Mouse (Mus musculus) midbrain, embryonic 10.5 days (tissue): Measurements from ENCODE around the gene 1700001P01Rik. TPM values are rescaled to one million over a fixed set of nuclear protein-coding genes. Genes with fewer than 3 reads are reported as not detected.

ENCODE experiments used
- DNase-seq: peaks from one replicate; pipeline ENCODE4 v3.0.0-alpha.2; 2017; ENCODE audit warnings: low spot score
- H3K27ac ChIP-seq: fragments of 300-500 bp; sonication (generic); replicated peaks from 2 replicates; pipeline ENCODE4 v1.5.1; 2016; ENCODE audit warnings: mild to moderate bottlenecking
- H3K27me3 ChIP-seq: fragments of 300-500 bp; sonication (generic); 2 replicates; pipeline ENCODE4 v1.6.1; 2016; ENCODE audit warnings: low read depth, mild to moderate bottlenecking; ENCODE audit not compliant: poor library complexity, severe bottlenecking
- H3K36me3 ChIP-seq: fragments of 300-500 bp; sonication (generic); 2 replicates; pipeline ENCODE4 v1.6.1; 2016; ENCODE audit warnings: mild to moderate bottlenecking, moderate library complexity
- H3K4me1 ChIP-seq: fragments of 300-500 bp; sonication (generic); 2 replicates; pipeline ENCODE4 v1.6.1; 2016
- H3K4me3 ChIP-seq: fragments of 300-500 bp; sonication (generic); 2 replicates; pipeline ENCODE4 v1.5.1; 2016; ENCODE audit warnings: mild to moderate bottlenecking, moderate library complexity
- H3K9me3 ChIP-seq: fragments of 300-500 bp; sonication (generic); replicated peaks from 2 replicates; pipeline ENCODE4 v1.6.1; 2016; ENCODE audit warnings: mild to moderate bottlenecking
- WGBS: fragments of 180-500 bp; shearing (Covaris S2); methylation state at CpG from one replicate; pipeline ENCODE4 v1.1.7; 2016; 5-methylcytosine and 5-hydroxymethylcytosine counted together
- polyA plus RNA-seq: library from polyadenylated mRNA; unstranded; fragments of >200 nt; fragmentation: Nextera tagmentation; extraction: Ambion mirVana; gene quantifications from 2 replicates; pipeline ENCODE4 v1.2.1, GENCODE M21; 2016

Gene 1700001P01Rik
- polyA plus RNA-seq: 0.20 and 0.46 TPM in 2 replicates

GRCm38 (mm10) chr11:97775808-97776496 is at the start of gene 1700001P01Rik:
Gene 1700001P01Rik, minus strand, starts transcription at chr11:97775918.
- H3K4me1 ChIP-seq: peaks cover 24% of the 10 kb centered on the region
- DNase-seq: peak; percentile 18
- WGBS: 45% methylated on average over 17 of the region's 17 CpGs
- peaks cover 64% of the 10 kb centered on the region for H3K36me3 ChIP-seq
- 0 out of 2 replicates have a peak within 1 kb of the TSS, but pooled peaks have one; percentile 28 for H3K27ac ChIP-seq
- H3K4me3 ChIP-seq: peak within 1 kb of the TSS; percentile 5; the same call in 1 of the 2 replicates
- H3K27me3 ChIP-seq: no peaks in the 10 kb centered on the region
- no peaks in the 10 kb centered on the region for H3K9me3 ChIP-seq

DNA sequence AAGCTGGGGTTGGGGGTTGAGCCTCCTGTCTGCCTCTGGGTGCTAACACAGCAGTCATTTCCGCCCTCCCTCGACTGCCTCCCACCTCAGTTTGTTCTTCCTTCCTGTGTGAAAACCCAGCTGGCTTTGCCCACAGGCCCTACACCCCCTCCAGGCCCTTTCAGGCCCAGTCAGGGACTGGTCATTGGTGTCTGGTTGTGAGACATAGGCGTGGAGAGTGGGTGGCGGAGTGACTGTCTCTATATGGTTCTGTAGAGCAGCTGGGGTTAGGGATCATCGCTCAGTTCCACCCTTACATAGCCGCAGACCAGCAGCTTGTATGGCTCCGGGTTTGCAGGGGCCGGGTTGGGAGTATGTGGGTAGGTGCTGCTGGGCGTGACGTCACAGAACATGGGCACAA is 49.6 kb upstream of the 1700001P01Rik start:
- H3K27ac ChIP-seq: no peak overlapping the region
- peaks cover 77% of the 10 kb centered on the region for H3K36me3 ChIP-seq
- no peak overlapping the region for H3K4me3 ChIP-seq
- peaks cover 22% of the 10 kb centered on the region for H3K4me1 ChIP-seq
- 86% methylated on average over 10 of the region's 10 CpGs for WGBS
- DNase-seq: no peak
- H3K9me3 ChIP-seq: no peaks in the 10 kb centered on the region
- no peaks in the 10 kb centered on the region for H3K27me3 ChIP-seq

DNA sequence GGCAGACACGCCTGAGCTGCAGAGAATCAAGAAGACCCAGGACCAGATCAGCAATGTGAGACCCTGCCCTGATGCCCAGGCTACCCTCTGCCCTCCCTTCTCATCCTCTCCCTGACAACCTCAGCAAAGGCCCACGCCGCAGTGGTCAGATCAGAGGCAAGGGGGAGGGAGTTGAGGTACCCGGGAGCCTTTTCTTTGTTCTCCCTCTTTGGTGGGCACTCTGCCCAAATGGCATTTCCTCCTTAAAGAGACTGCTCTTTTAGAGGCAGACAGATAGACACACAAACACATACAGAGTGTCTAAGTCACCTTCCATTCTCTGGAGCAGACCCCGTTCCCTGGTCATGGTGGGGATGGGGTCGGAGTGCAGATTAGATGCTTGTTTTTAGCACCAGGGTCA is 49.2 kb upstream of the 1700001P01Rik start:
- Histone ChIP-seq H3K27me3 (no peaks in the 10 kb centered on the region), H3K4me3 (no peak overlapping the region), H3K4me1 (peaks cover 24% of the 10 kb centered on the region), H3K27ac (0 out of 2 replicates have a peak overlapping the region, but pooled peaks have one; percentile 25), H3K9me3 (no peaks in the 10 kb centered on the region), H3K36me3 (peaks cover 74% of the 10 kb centered on the region)
- DNase-seq: no peak
- WGBS: 91% methylated on average over 6 of the region's 6 CpGs

DNA sequence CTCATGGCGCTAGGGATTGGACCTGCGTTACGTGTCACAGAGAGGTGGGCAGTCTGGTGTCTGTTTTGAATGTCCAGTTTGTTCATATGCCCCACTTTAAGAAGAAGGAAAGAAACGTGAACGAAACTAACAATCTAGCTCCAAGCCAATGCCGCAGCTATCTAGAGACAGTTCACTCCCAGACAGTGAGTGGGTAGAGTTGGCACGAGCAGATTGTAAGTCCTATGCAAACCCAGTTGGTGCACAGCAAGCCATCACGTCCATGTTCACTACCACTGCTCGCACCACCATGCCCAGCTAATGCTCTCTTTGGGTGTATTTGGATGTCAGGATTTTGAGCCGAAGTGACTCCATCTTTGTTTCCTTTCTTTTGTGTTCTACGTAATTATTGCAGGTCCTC is 48.5 kb upstream of the 1700001P01Rik start:
- Histone ChIP-seq H3K27ac (no peak overlapping the region), H3K4me3 (no peak overlapping the region), H3K36me3 (peaks cover 70% of the 10 kb centered on the region), H3K27me3 (no peaks in the 10 kb centered on the region), H3K4me1 (peaks cover 32% of the 10 kb centered on the region), H3K9me3 (no peaks in the 10 kb centered on the region)
- no peak for DNase-seq
- WGBS: 97% methylated on average over 11 of the region's 11 CpGs

- H3K36me3 ChIP-seq: peaks cover 65% of the 10 kb centered on the region
- peaks cover 43% of the 10 kb centered on the region for H3K4me1 ChIP-seq
- H3K4me3 ChIP-seq: no peak overlapping the region
- no peaks in the 10 kb centered on the region for H3K27me3 ChIP-seq
- no peak for DNase-seq
- 78% methylated on average over 20 of the region's 20 CpGs for WGBS
- H3K27ac ChIP-seq: peak overlapping the region; percentile 56
- no peaks in the 10 kb centered on the region for H3K9me3 ChIP-seq
These were observed 47.3 kb upstream of the 1700001P01Rik start for GRCm38 (mm10) chr11:97822840-97823603.

GRCm38 (mm10) chr11:97821401-97822064 is 45.8 kb upstream of the 1700001P01Rik start:
- no peaks in the 10 kb centered on the region for H3K27me3 ChIP-seq
- peaks cover 54% of the 10 kb centered on the region for H3K36me3 ChIP-seq
- WGBS: 91% methylated on average over 8 of the region's 8 CpGs
- no peak for DNase-seq
- H3K9me3 ChIP-seq: no peaks in the 10 kb centered on the region
- H3K27ac ChIP-seq: 0 out of 2 replicates have a peak overlapping the region, but pooled peaks have one; percentile 46
- no peak overlapping the region for H3K4me3 ChIP-seq
- H3K4me1 ChIP-seq: peaks cover 58% of the 10 kb centered on the region

DNA sequence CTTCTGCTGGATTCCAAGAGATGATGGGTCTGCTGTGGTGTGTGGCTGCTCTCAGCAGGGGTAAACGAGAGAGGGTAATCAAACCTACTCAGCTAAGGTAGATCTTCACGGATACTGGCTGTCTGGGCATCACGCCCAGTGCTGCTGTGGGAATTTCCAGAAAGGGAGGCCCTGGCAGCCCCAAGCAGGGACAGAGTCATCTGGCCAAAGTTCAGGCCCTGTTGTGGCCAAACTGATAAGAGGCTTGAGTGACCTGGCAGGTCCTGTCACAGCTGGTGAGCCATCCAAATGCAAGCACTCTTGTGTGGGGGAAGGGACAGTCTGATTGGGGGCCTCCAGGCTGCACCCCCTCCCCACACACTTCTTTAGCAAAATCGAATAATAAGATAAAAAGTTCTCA is 45.1 kb upstream of the 1700001P01Rik start:
- WGBS: 72% methylated on average over 4 of the region's 4 CpGs
- H3K36me3 ChIP-seq: peaks cover 56% of the 10 kb centered on the region
- no peak overlapping the region for H3K4me3 ChIP-seq
- DNase-seq: no peak
- 0 out of 2 replicates have a peak, but pooled peaks cover under 1% of the 10 kb centered on the region for H3K27me3 ChIP-seq
- no peaks in the 10 kb centered on the region for H3K9me3 ChIP-seq
- H3K27ac ChIP-seq: peak overlapping the region; percentile 39; the same call in 1 of the 2 replicates
- H3K4me1 ChIP-seq: peaks cover 65% of the 10 kb centered on the region

DNA sequence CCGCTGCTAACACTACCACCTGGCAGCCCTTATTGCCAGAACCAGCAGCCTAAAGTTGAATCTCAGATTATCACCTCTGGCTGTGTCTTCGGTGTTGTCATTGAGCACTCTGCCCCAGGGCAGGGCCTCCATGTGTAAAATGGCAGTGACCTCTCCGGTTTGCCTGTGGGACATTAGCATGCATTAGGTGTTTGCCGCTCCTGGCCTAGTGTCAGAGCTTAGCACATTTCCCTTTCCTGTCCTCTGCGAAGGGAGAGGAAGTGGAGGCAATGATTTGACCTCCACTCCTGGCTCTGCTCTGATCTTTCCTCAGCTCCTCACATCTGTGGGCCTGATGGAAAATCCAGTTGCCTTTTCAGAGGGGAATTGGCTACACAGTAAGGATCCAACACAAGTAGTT is 44.2 kb upstream of the 1700001P01Rik start:
- Histone ChIP-seq H3K9me3 (no peaks in the 10 kb centered on the region), H3K36me3 (peaks cover 51% of the 10 kb centered on the region), H3K4me3 (no peak overlapping the region), H3K27me3 (0 out of 2 replicates have a peak, but pooled peaks cover 6% of the 10 kb centered on the region), H3K4me1 (peaks cover 74% of the 10 kb centered on the region), H3K27ac (no peak overlapping the region; the same call in 1 of the 2 replicates)
- no peak for DNase-seq
- 84% methylated on average over 5 of the region's 5 CpGs for WGBS

DNA sequence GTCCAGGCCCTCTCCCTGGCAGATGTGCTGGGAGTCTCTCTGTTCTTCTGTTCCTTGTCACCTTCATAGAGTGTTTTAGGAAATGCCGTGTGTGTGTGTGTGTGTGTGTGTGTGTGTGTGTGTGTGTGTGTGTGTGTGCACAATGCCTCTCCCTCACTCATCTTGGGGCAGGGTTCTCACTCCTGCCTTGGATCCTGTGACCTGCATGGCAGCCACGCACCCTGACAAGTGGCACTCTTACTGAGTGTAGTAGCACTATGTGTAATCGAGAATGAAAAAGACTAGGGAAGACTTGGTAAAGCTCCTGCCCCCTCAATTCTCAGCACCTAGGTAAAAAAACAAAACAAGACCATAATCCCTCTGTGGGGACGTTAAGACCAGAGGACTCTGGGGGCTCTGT is 43.4 kb upstream of the 1700001P01Rik start:
- WGBS: 50% methylated on average over 4 of the region's 4 CpGs
- Histone ChIP-seq H3K4me1 (peaks cover 82% of the 10 kb centered on the region), H3K9me3 (no peaks in the 10 kb centered on the region), H3K36me3 (peaks cover 49% of the 10 kb centered on the region), H3K27me3 (0 out of 2 replicates have a peak, but pooled peaks cover 6% of the 10 kb centered on the region), H3K27ac (peak overlapping the region; percentile 90), H3K4me3 (no peak overlapping the region)
- no peak for DNase-seq

GRCm38 (mm10) chr11:97818571-97818970 is 42.9 kb upstream of the 1700001P01Rik start:
- 3% methylated on average over 4 of the region's 4 CpGs for WGBS
- H3K4me1 ChIP-seq: peaks cover 88% of the 10 kb centered on the region
- H3K36me3 ChIP-seq: peaks cover 50% of the 10 kb centered on the region
- peak overlapping the region; percentile 90 for H3K27ac ChIP-seq
- H3K4me3 ChIP-seq: peak overlapping the region; percentile 26; the same call in 1 of the 2 replicates
- DNase-seq: peak; percentile 80
- H3K27me3 ChIP-seq: 0 out of 2 replicates have a peak, but pooled peaks cover 6% of the 10 kb centered on the region
- H3K9me3 ChIP-seq: no peaks in the 10 kb centered on the region

- peaks cover 50% of the 10 kb centered on the region for H3K36me3 ChIP-seq
- DNase-seq: peak; percentile 74
These were observed 42.3 kb upstream of the 1700001P01Rik start for GRCm38 (mm10) chr11:97818003-97818402.

DNA sequence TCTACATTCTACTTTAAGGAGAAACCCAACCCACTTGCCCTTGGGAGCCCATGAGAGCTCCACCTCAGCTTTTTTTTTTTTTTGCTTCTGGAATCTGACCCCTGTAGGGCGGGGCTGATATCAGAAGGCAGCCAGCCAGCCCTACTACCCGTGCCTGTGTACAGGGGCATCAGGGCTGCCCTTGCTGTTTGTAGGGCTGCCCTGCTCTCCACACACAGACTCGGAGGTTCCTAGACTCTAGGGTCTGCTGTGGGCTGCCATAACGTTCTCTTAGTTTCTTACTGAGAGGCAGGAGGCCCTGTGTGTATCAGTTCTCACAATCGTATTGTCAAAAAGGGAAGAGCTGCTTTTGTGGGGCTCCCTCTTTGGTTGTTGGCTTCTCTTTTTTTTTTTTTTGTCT is 41.7 kb upstream of the 1700001P01Rik start:
- Histone ChIP-seq H3K4me3 (0 out of 2 replicates have a peak overlapping the region, but pooled peaks have one; percentile 26), H3K9me3 (no peaks in the 10 kb centered on the region), H3K4me1 (peaks cover 90% of the 10 kb centered on the region), H3K27ac (peak overlapping the region; percentile 90), H3K27me3 (0 out of 2 replicates have a peak, but pooled peaks cover 6% of the 10 kb centered on the region), H3K36me3 (peaks cover 46% of the 10 kb centered on the region)
- DNase-seq: no peak
- WGBS: 37% methylated on average over 5 of the region's 5 CpGs

More at GRCm38 (mm10) chr11:97818003-97818402, 42.3 kb upstream of the 1700001P01Rik start:
- H3K9me3 ChIP-seq: no peaks in the 10 kb centered on the region
- 0 out of 2 replicates have a peak, but pooled peaks cover 6% of the 10 kb centered on the region for H3K27me3 ChIP-seq
- 16% methylated on average over 6 of the region's 6 CpGs for WGBS
- H3K27ac ChIP-seq: peak overlapping the region; percentile 90
- peaks cover 89% of the 10 kb centered on the region for H3K4me1 ChIP-seq
- peak overlapping the region; percentile 26; the same call in 1 of the 2 replicates for H3K4me3 ChIP-seq
